Mouse (Mus musculus) small intestine, adult 10 weeks (tissue): ENCODE results near the gene Mageh1. TPM values are rescaled to one million over a fixed set of nuclear protein-coding genes. Genes with fewer than 3 reads are reported as not detected.

ENCODE experiments used
- polyA plus RNA-seq: library from polyadenylated mRNA; stranded (reverse); fragments of 350-450 nt; fragmentation: Illumina TruSeq; extraction: RNeasy Lipid Tissue Mini Kit (QIAGEN cat#74804); gene quantifications from one replicate; pipeline ENCODE4 v1.2.3, GENCODE M21; 2014; ENCODE audit warnings: low replicate concordance

The Mageh1 gene
- polyA plus RNA-seq, result 4.9 TPM

GRCm38 (mm10) chrX:153037087-153037971 lies at the start of gene Mageh1:
Gene Mageh1, minus strand, starts transcription at chrX:153037575.

GRCm38 (mm10) chrX:153006387-153006841 lies 31.0 kb downstream of the Mageh1 start, which contains the start of gene Usp51:
Gene Usp51, plus strand, starts transcription at chrX:153006469.

Other genes with a start within 250 kb of the Mageh1 start
- not detected for gene Usp51, start 31.1 kb downstream of the Mageh1 start, polyA plus RNA-seq
- gene Foxr2, start 81.2 kb upstream of the Mageh1 start, polyA plus RNA-seq, result not detected
- 1.6 TPM for gene Rragb, start 102.4 kb upstream of the Mageh1 start, polyA plus RNA-seq
- gene Klf8, start 199.9 kb upstream of the Mageh1 start, polyA plus RNA-seq, result 0.89 TPM